Mouse (Mus musculus): ENCODE results near the gene 4933405L10Rik. TPM values are rescaled to one million over a fixed set of nuclear protein-coding genes. Genes with fewer than 3 reads are reported as not detected.
A peak's percentile ranks its signal among the peaks of the same experiment; 100 is the strongest.

4933405L10Rik gene
- total RNA-seq (2021): not detected
- long read RNA-seq, experiment 1: 0 reads
- long read RNA-seq, experiment 2: 0 reads

DNA sequence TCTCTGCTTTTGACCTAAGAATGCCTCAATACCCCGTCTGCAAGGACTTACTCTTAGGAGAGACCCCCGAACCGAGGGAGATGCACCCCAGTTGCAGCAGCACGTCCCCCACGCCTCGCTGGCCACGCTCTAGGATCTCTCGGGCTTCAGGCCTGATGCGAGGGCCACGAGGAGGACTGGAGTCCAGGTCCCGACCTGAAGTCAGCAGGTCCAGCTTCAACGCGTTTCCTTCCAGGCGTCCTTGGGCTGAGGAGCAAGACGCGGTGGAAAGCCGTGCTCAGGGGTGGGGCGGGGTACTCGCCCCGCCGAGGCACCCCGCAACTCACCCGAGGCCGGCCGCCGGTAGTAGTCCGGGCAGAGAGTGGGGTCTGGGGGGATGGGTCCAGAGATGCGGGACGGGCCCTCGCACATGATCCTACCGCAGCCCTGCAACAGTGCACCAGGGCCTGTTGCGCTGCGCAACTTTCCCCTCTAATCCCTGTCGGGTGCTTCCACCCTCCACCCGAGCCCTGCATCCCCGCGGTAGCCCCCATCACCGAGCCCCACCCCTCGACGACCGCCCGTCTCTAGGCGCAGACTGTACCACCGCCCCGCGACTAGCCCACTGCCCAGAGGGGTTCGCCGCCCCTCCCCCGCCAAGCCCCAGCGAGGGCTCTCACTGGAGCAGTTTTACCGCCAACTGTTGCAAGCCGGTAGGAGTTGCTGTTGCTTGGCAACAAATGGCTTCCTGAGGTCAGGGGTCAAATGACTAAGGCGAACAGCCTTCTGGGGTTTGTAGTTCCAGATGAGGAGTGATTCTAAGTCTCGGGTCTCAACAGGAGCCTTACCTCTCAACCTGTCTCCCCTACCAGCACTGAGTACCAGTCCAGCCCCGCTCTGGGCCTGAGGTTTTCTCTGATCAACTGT lies at the start of gene 4933405L10Rik, which contains the start of gene Enkd1:
4933405L10Rik (plus strand) TSS at position 158 of the 906 bp plus-strand sequence.
Enkd1 (minus strand) TSS at position 713 of the 906 bp plus-strand sequence.
- peak; percentile 66 for DNase-seq

DNA sequence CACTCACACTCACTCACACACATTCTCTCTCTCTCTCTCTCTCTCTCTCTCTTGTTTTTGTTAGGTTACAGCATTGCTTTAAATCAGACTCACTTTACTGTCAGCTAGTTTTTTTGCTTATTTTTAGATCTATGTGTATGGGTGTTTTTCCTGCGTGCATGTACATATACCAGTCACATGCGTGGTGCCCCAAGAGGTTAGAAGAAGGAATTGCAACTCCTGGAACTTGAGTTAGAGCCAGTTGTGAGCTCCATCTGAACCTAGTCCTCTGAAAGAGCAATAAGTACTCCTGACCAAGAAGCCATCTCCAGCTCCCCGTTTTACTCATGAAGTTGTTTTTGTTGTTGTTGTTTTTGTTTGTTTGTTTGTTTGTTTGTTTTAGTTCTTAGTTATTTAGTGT lies 46.3 kb upstream of the 4933405L10Rik start:
- no peak for DNase-seq

DNA sequence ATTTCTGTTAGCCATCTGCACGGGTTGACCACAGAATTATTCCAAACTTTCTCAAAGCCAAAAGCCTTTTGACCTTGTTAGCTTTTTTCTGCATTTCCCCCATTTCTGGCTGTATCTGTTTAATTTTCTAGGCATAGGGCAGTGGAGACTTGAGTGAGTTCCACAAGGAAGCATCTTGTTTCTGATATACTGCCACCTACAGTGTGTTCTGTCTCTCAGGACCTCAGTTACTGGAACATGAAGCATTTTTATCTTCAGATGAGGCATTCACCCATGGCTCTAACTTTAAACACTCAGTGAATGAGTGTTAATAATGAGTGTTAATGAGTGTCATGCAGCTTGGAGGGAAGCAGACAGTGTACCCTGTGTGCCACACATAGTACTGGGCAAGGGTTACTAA lies 29.6 kb upstream of the 4933405L10Rik start:
- DNase-seq: no peak

DNA sequence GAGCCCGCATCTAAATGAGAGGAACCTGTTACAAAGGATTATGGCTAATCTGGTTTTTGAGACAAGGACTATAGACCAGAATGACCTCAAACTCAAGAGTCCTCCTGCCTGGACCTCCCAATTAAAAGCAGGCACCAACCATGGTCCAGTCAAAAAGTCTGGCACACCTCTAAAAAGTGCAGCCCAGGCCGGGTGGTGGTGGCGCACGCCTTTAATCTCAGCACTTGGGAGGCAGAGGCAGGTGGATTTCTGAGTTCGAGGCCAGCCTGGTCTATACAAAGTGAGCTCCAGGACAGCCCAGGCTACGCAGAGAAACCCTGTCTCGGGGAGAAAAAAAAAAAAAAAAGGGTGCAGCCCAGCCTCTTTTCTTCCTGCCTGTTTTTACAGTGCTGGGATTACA lies 22.1 kb upstream of the 4933405L10Rik start:
- DNase-seq: no peak

DNA sequence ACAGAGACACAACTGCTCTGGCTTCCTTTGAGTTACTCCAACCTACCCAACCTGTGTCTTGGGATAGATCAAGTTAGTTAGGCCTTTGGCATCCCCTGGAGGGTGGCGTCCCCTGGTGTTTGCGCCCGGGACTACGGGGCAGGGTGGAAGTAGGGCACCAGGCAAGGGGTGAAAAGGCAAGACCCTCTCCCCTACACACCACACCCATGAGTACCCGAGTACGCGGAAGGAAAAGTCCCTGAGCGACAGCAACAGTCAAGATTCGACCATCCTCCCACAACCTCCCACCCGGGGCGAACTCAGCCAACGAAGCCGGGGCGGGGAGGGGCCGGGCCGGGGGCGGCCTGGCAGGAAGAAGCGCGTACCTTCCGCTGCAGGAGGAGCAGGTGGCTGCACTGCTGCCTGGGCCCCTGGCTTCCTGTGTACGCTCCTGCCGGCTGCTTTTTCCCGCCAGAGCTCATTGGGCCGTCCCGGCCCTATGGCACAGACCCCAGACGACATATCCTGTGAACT lies 21.6 kb upstream of the 4933405L10Rik start, which contains the start of gene Carmil2:
Carmil2 (plus strand) TSS at position 479 of the 513 bp plus-strand sequence.
- peak; percentile 68 for DNase-seq

DNA sequence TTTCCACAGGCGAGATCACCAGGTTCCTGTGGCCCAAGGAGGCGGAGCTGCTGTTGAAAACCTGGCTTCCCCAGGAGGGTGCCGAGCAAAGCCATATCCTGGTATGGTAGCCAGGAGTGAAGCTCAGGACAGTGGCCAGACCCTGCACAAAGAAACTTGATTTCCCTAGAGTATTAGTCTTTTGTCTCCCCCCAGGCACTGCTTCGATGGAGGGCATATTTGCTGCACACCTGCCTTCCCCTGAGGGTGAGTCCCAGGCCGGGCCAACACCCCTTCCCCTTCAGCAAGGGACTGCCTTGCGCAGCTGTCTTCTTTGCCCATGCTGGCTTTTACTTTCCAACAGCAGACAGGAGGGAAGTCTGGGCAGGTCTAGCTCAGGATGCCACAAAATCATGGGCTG lies 20.9 kb upstream of the 4933405L10Rik start:
- no peak for DNase-seq

DNA sequence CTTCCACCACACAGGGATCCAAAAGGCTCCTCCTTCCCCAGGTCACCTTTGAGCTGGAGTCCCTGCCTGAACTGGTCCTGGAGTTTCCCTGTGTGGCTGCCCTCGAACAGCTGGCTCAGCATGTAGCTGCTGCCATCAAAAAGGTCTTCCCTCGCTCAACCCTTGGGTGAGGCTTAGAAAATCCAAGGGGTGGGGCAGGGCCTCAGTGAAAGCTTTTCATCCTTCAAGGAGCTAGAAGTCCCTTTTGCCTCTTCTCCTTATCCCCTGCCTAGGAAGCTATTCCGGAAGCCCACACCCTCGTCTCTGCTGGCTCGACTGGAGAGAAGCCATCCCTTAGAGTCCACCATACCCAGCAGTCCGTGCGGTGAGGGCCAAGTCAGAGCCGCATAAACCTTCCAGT lies 19.9 kb upstream of the 4933405L10Rik start:
- no peak for DNase-seq

DNA sequence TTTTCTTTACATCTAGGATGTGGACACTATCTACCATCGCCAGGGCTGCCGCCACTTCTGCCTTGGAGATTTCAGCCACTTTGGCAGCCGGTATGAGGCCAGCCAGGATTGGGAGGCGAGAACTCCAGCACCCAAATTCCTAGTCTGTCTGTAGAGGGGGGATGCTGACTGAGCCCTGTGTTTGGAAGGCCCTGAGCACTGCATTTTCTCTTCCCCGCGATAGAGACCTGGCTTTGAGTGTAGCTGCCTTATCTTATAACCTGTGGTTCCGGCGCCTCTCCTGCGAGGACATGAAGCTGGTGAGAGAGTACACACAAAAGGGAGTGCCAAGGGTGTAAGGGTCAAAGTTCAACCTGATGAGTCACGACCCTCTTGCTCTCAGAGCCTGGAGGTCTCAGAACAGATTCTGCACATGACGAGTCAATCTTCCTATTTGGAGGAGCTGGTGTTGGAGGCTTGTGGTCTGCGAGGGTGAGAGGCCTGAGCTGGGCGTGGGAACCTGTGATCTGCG lies 19.2 kb upstream of the 4933405L10Rik start:
- no peak for DNase-seq

DNA sequence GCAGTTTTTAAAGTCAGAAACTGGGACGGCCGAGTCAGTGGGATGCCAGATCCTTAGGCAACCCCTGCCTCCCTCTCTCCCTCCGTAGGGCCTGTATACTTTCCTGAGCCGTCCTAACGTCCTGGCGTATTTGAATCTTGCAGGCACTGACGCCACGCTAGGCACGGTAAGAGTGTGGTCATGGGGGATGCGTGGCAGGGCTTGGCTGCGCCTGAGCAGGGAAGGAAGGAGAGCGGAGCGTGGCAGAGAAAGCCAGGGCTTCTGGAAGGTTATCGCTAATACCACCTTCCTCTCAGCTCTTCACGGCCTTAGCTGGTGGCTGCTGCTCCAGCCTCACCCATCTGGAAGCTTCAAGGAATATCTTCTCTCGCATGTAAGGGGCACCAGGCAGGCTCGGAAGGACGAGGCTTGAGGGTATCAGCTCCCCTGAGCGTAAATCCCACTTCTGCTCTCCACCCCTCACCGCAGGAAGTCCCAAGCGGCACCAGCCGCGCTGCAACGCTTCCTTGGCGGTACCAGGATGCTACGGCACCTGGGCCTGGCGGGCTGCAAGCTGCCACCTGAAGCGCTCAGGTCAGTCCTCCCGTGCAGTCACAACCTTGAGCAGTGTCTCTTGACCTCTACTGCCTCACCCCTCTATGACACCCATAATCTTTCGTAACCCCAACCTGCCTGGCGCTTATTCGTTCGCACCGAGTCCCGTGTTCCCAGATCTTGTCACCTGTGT lies 18.0 kb upstream of the 4933405L10Rik start:
- no peak for DNase-seq

DNA sequence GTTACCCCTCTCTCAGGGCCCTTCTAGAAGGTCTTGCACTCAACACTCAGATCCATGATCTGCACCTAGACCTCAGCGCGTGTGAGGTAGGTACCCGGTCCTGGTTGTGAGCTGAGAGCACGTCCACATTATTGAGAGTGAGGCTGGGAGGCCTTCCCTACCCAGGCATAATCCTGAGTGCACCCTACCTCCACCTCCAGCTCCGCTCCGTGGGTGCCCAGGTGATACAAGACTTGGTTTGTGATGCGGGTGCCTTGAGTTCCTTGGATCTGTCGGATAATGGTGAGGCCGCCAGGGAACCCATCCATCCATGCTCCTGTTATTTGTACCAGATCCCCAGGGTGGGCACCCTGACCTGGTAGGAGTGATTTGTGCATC lies 17.5 kb upstream of the 4933405L10Rik start:
- no peak for DNase-seq

DNA sequence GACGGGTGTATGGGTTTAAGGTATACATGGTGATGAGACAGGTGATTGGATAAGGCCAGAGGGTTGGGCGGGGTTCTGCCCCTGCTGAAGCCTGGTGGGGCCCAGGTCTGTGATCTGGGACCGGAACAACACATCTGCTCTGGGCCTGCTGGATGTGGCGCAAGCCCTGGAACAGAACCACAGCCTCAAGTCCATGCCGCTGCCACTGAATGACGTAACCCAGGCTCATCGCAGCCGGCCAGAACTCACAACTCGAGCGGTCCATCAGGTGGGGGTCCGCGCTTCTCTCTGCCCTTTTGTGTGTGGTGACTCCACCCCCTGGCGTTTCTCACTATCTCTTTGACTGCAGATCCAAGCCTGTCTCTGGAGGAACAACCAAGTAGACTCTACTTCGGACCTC lies 16.5 kb upstream of the 4933405L10Rik start:
- DNase-seq: no peak

DNA sequence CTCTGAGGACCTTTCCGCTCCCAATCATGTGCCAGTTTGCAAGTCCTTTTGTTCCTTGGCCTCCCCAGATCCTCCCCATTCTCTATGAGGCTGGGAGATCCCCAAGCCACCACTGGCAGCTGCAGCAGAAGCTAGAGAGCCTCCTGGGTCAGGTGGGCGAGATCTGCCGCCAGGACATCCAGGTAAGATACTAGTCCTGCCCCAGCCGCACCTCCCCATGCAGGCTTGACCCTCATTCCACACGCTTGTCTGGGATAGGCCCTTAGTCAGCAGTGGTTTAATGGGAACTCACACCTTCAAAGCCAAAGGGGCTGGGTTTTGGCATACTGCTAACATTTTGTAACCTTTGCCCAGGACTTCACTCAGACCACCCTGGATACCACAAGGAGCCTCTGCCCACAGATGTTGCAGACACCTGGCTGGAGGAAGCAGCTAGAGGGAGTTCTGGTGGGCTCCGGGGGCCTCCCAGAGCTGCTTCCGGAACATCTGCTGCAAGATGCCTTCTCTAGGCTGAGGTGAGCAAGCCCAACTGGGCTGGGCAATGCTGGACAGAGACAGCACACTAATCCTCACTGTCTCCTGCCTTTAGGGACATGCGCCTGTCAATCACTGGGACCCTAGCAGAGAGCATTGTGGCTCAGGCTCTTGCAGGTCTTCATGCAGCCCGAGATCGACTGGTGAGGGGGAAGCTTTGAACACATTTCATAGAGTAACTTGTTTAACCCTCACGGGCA lies 14.8 kb upstream of the 4933405L10Rik start:
- no peak for DNase-seq

DNA sequence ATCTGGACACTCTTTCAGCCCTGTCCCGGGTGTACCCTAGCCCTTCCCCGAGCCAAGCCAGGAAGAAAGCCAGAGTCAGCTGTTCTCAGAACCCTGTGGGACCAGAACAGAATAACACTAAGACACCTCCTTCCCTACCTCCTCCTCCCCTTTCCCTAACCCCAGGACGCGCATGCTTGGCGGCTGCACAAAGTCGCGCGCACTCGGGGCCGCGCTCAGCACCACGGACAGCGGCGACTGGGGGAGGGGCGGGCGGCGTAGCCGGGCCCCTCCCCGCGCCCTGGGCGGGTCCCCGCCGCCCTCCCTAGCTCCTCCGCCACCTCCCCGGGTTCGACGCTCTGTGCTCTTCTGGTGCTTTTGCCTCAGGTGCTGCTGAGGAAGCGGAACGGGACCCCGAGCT lies 13.8 kb upstream of the 4933405L10Rik start:
- peak; percentile 79 for DNase-seq

DNA sequence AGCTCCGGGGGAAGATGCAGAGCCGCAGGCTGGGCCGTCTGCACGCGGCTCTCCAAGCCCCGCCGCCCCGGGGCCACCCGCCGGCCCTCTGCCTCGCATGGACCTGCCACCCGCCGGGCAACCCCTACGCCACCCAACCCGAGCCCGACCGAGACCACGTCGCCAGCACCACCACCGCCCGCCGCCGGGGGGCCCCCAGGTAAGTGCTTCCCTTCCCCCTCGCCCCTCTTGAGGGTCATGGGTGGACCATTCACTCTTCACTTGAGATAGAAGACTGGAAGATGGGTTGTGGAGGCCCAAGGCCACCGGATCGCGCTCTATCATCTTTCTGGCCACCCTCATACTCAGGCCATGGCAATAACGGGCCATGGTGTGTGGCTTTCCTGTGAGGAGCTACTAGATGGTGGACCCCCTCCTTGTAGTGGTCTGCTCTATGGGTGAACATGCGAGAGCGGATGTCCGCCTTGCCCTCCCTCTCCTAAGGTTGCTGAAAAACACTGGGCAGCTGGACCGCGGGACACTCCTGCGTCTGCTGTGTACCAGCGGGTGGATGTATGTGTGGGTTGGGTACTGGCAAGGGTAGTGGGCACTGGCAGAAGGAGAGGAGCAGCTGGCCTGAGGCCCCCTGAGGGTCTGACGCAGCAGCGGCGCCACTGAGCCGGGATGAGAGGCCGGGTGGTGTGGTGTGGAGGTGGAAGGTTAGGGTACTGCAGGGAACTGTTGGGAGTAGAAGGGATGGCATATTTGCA lies 13.2 kb upstream of the 4933405L10Rik start:
- DNase-seq: no peak

DNA sequence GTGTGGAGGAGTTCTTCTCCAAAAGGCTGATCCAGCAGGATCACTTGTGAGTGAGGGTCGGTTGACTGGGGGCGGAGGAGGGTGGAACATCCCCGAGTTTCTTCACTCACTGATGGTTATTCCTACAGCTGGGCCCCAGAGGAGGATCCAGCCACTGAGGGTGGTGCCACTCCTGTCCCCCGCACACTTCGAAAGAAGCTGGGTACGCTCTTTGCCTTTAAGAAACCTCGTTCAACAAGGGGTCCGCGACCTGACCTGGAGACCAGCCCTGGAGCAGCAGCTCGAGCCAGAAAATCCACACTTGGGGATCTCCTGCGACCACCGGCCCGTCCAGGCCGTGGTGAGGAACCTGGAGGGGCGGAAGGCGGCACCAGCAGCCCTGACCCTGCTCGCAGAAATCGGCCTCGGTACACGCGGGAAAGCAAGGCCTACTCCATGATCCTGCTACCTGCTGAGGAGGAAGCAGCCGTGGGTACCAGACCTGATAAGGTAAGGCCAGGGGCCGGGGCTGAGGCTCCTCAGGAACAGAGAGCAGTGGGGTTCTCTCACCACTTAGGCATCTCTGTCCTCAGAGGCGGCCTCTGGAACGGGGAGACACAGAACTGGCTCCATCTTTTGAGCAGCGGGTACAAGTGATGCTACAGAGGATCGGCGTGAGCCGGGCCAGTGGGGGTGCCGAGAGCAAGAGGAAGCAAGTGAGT lies 12.2 kb upstream of the 4933405L10Rik start:
- no peak for DNase-seq

DNA sequence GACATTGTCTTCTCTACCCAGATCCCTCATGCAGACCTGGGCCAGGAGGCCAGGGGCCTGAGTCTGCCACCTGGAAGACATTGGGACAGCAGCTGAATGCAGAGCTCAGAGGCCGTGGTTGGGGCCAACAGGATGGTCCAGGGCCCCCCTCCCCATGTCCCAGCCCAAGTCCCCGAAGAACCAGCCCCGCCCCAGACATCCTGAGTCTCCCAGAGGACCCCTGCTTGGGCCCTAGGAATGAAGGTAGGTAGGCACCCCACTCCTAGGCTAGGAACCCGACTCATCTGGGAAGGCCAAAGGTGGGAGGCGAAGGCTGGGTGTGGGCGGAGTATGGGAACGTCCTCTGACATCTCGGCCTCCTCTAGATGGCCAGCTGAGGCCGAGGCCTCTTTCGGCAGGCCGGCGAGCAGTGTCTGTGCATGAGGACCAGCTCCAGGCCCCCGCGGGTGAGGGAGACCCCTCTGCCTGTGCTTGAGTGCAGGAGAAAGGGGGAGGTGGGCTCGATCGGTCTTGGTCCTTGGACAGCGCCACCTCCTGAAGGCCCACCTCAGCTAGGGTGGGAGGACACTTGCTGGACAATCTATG lies 10.2 kb upstream of the 4933405L10Rik start:
- DNase-seq: no peak

DNA sequence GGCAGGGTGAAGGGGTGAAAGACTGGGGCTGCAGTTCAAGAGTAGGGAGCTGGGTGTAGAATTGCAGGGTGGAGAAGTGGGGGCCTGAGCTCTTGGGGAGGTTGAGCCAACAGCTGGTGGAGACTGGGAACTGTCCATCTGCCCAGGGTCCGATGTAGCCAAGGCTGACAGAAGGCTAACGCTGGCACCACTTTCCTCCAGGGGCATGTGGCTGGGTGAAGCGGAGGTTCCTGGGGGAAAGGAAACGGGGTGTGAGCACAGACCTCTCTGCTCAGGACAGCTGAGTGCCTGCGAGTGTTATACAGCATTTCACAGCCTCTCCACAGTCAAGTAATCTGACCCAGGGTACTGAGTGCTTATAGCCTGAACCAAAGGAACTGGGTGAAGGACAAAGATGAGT lies 8.7 kb upstream of the 4933405L10Rik start:
- no peak for DNase-seq

DNA sequence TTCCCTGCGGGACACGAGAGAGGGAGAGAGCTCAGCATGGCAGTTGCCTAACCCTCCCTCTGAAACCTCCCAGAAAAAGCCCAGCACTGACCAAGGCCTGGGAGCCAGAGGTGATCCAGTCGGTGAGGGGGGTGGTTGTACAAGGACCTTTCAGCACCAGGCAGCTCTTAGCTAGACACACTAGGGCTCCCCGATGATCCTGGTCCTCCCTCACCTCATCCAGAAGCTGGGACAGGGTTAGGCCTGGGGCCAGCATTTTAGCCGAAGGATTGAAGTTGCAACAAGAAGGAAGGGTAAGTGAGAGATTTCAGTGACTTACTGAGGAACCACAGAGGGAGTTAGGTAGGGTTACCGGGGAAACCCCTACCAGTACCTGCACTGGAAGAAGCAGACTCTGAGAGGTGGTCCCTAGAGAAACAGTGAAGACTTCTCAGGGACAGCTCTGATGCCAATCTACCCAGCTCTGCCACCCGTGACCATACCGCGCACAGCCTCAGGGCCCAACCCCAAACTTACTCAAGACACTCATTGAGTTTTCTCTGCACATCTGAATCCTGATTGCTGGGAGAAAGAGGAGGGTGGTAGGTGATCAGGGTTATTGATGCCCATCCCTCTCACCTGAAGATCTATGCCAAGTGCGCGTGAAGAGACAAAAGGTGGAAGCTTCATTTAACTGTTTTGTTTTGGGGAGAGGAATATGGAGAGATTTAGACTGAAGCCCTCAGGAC lies 7.8 kb upstream of the 4933405L10Rik start:
- DNase-seq: no peak

DNA sequence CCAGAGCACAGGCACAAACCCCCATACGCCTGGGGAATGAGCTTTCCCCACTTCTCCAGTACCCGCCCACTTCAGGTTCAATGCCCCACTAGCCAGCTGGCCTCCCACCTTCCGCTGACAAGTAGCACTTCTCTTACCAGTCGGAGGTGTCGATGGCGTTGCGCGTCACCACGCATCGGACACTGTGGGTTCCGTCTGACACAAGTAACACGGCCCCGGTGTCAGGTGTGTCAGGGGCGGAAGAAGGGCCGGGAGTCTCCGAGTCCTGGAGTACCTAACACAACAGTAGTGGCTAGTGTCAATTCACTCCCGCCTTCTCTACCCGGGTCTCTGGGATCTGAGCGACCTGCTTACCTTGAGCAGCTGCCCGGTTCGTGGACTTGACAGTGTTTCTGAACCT lies 6.9 kb upstream of the 4933405L10Rik start:
- peak; percentile 44 for DNase-seq

Measured in gastrocnemius, postnatal 10 days (tissue).